Mouse (Mus musculus): ENCODE results near the gene Tlk1. TPM values are rescaled to one million over a fixed set of nuclear protein-coding genes. Genes with fewer than 3 reads are reported as not detected.

The Tlk1 gene
- polyA plus RNA-seq (2014; fragmentation: Nextera tagmentation; extraction: Ambion mirVana), result 37.2 and 41.0 TPM in 2 replicates

DNA sequence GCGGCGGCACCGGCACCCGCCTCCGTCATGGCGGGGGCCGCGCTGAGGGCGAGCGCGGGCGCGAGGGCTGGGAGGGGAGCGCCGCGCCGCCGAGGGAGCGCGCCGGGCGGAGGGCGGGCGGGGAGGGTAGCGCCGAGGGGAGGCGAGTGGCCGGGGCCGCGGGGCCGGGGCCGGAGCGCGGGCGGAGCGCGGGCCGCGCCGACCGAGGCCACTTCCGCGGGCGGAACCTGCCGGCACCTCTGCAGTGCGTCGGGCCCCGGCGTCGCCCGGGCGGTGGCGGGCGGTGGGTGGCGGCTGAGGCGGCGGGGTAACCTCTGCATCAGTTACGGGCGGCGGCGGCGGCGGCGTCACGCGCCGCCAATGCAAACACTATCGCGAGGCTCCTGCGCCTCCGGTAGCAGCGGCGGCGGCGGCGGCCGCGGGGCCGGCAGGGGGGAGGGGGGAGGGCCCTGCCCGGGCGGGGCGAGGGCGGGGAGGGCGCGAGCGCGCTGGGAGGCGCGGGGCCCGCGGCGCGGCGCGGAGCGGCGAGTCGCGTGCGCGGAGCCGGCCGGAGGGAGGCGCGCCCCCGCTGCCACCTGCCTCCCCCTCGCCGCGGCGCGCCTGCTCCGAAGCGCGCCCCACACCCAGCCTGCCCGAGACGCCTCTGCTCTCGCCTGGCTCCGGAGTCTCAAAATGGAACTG, at the start of gene Tlk1:
Tlk1 (minus strand) TSS at position 358 of the 681 bp plus-strand sequence.
- H3K27ac ChIP-seq (replicated peaks in 1 of 2; ENCODE audit: control insufficient read depth in 1 of 2, insufficient read depth in 1 of 2, low read depth in 2 of 2, low read length in 2 of 2), result peak within 1 kb of the TSS; percentile 97 to 100
- H3K36me3 ChIP-seq (ENCODE audit: control insufficient read depth, insufficient read depth, low read length), result no peaks in the 10 kb centered on the region
- no peaks in the 10 kb centered on the region for H3K9me3 ChIP-seq (ENCODE audit: control insufficient read depth, low read length)
- H3K9ac ChIP-seq (ENCODE audit: low read length), result peak within 1 kb of the TSS; percentile 98
- ATAC-seq (ENCODE audit: insufficient number of reproducible peaks, insufficient read depth, low FRiP score, low read depth), result peak; percentile 86
- H3K27me3 ChIP-seq (ENCODE audit: control insufficient read depth, insufficient read depth, low read length), result no peaks in the 10 kb centered on the region
- peaks cover 2 to 28% of the 10 kb centered on the region in 2 experiments; a peak in 3 of 4 replicates for H3K4me1 ChIP-seq (ENCODE audit: control insufficient read depth in 2 of 2, insufficient read depth in 2 of 2, low read length in 2 of 2)
- peak within 1 kb of the TSS; percentile 77 for H3K4me2 ChIP-seq (ENCODE audit: low read length)
- WGBS, result 1% methylated on average over 56 of the region's 118 CpGs
- H3K4me3 ChIP-seq (ENCODE audit: control insufficient read depth in 1 of 2, insufficient read depth in 1 of 2, low read depth in 1 of 2, low read length in 2 of 2), result peak within 1 kb of the TSS; percentile 69 to 93

DNA sequence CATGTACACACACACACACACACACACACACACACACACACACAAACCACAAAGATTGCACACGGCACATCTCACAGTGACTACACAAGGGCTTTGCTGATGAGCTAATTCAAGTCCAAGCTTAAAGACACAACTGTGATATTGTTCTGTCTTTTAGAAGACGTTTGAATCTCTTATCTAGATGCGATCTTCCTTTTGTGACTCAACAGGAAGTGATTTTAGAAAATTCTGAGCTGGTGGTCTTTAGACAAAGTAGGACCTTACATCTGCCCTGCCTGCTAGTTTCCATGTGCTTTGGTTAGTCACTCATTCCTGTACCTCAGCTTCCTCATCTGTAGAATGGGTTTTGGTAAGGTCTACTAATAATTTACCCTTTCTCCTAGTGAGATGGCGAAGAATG, 49.6 kb upstream of the Tlk1 start:
- no peak for ATAC-seq (ENCODE audit: insufficient number of reproducible peaks, insufficient read depth, low FRiP score, low read depth)
- WGBS, result 76% methylated on average over 4 of the region's 4 CpGs
- no peaks in the 10 kb centered on the region for H3K27me3 ChIP-seq (ENCODE audit: control insufficient read depth, insufficient read depth, low read length)

DNA sequence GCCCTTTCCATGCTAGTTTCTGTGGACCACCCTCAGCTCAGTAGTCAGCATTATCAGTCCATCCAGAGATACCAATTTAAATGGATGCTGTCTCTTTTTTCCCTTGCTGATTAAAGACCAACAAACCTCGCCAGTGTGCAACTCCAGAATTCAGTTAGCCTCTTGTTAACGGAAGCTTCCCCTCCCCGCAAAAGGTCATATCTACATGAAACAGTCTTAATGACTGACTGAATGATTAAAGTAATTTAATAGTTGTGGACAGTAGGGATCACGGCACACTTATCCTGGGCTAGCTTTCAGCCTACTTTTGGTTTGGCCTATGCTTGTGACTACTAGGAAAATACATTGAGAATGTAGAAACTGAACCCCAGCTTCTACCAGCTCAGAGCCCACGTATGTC, 47.6 kb upstream of the Tlk1 start:
- Histone ChIP-seq H3K9me3 (ENCODE audit: control insufficient read depth, low read length) (no peaks in the 10 kb centered on the region), H3K9ac (ENCODE audit: low read length) (no peak overlapping the region), H3K27ac (replicated peaks in 1 of 2; ENCODE audit: control insufficient read depth in 1 of 2, insufficient read depth in 1 of 2, low read depth in 2 of 2, low read length in 2 of 2) (no peak overlapping the region), H3K27me3 (ENCODE audit: control insufficient read depth, insufficient read depth, low read length) (no peaks in the 10 kb centered on the region), H3K4me1 (ENCODE audit: control insufficient read depth in 2 of 2, insufficient read depth in 2 of 2, low read length in 2 of 2) (peaks cover 0 to 4% of the 10 kb centered on the region in 2 experiments; a peak in 2 of 4 replicates), H3K36me3 (ENCODE audit: control insufficient read depth, insufficient read depth, low read length) (no peaks in the 10 kb centered on the region), H3K4me3 (ENCODE audit: control insufficient read depth in 1 of 2, insufficient read depth in 1 of 2, low read depth in 1 of 2, low read length in 2 of 2) (no peak overlapping the region), H3K4me2 (ENCODE audit: low read length) (no peak overlapping the region)
- ATAC-seq (ENCODE audit: insufficient number of reproducible peaks, insufficient read depth, low FRiP score, low read depth), result no peak
- 79% methylated on average over 5 of the region's 5 CpGs for WGBS

More for the DNA sequence above, 49.6 kb upstream of the Tlk1 start:
- Histone ChIP-seq H3K36me3 (ENCODE audit: control insufficient read depth, insufficient read depth, low read length) (no peaks in the 10 kb centered on the region), H3K4me2 (ENCODE audit: low read length) (no peak overlapping the region), H3K27ac (replicated peaks in 1 of 2; ENCODE audit: control insufficient read depth in 1 of 2, insufficient read depth in 1 of 2, low read depth in 2 of 2, low read length in 2 of 2) (no peak overlapping the region), H3K9ac (ENCODE audit: low read length) (no peak overlapping the region), H3K4me3 (ENCODE audit: control insufficient read depth in 1 of 2, insufficient read depth in 1 of 2, low read depth in 1 of 2, low read length in 2 of 2) (no peak overlapping the region), H3K4me1 (ENCODE audit: control insufficient read depth in 2 of 2, insufficient read depth in 2 of 2, low read length in 2 of 2) (peaks cover 0 to 4% of the 10 kb centered on the region in 2 experiments; a peak in 2 of 4 replicates), H3K9me3 (ENCODE audit: control insufficient read depth, low read length) (0 out of 2 replicates have a peak, but pooled peaks cover 3% of the 10 kb centered on the region)

DNA sequence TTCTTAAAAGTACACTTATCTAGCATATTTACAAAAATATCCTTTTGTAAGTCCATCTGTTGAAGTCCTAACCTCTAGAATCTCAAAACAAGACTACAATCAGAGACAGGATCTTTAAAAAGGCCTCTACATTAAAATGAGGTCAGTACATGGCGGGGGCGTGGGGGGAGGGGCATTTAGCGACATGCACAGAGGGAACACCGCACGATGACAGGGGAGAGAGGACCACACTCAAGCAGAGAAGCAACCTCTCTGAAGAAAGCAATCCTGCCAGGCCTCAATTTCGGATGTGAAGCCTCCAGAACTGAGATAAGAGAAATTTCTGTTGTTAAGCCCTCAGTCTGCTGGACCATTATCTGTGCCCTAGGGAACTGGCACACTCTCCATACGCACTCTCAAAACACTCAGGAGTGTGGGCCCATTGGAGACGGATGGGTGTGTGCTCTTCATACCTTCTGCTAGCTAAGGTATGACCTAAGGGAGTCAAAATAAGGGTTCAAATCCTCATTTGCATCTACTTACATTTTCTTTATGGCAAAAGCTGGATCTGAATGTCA, 46.0 kb upstream of the Tlk1 start:
- Histone ChIP-seq H3K4me2 (ENCODE audit: low read length) (no peak overlapping the region), H3K4me1 (ENCODE audit: control insufficient read depth in 2 of 2, insufficient read depth in 2 of 2, low read length in 2 of 2) (peaks cover 0 to 4% of the 10 kb centered on the region in 2 experiments; a peak in 2 of 4 replicates), H3K36me3 (ENCODE audit: control insufficient read depth, insufficient read depth, low read length) (no peaks in the 10 kb centered on the region), H3K27ac (replicated peaks in 1 of 2; ENCODE audit: control insufficient read depth in 1 of 2, insufficient read depth in 1 of 2, low read depth in 2 of 2, low read length in 2 of 2) (no peak overlapping the region), H3K27me3 (ENCODE audit: control insufficient read depth, insufficient read depth, low read length) (no peaks in the 10 kb centered on the region), H3K9me3 (ENCODE audit: control insufficient read depth, low read length) (no peaks in the 10 kb centered on the region), H3K4me3 (ENCODE audit: control insufficient read depth in 1 of 2, insufficient read depth in 1 of 2, low read depth in 1 of 2, low read length in 2 of 2) (no peak overlapping the region), H3K9ac (ENCODE audit: low read length) (no peak overlapping the region)
- WGBS, result 21% methylated on average over 8 of the region's 8 CpGs
- ATAC-seq (ENCODE audit: insufficient number of reproducible peaks, insufficient read depth, low FRiP score, low read depth), result no peak

DNA sequence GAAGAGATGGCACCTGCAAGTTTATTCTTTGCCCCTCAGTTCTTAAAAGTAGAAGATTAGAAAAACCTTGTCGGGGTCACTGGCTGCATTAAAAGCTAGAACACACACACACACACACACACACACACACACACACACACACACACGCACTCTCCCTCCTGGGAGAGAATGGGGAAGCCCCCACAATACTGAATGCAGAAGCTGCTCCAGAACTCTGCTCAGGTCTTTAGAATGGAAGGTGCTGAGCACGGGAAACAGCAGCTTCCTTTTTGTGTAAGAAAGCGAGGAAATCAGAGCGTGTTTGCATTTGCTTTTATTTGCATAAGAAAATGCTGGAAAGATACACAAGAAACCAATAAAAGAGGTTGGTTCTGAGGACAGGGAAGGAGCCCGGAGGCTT, 45.3 kb upstream of the Tlk1 start:
- Histone ChIP-seq H3K36me3 (ENCODE audit: control insufficient read depth, insufficient read depth, low read length) (no peaks in the 10 kb centered on the region), H3K27me3 (ENCODE audit: control insufficient read depth, insufficient read depth, low read length) (no peaks in the 10 kb centered on the region), H3K27ac (replicated peaks in 1 of 2; ENCODE audit: control insufficient read depth in 1 of 2, insufficient read depth in 1 of 2, low read depth in 2 of 2, low read length in 2 of 2) (no peak overlapping the region), H3K4me3 (ENCODE audit: control insufficient read depth in 1 of 2, insufficient read depth in 1 of 2, low read depth in 1 of 2, low read length in 2 of 2) (no peak overlapping the region), H3K4me1 (ENCODE audit: control insufficient read depth in 2 of 2, insufficient read depth in 2 of 2, low read length in 2 of 2) (peaks cover 0 to 4% of the 10 kb centered on the region in 2 experiments; a peak in 2 of 4 replicates), H3K4me2 (ENCODE audit: low read length) (no peak overlapping the region), H3K9ac (ENCODE audit: low read length) (no peak overlapping the region), H3K9me3 (ENCODE audit: control insufficient read depth, low read length) (no peaks in the 10 kb centered on the region)
- WGBS, result 63% methylated on average over 6 of the region's 6 CpGs
- ATAC-seq (ENCODE audit: insufficient number of reproducible peaks, insufficient read depth, low FRiP score, low read depth), result no peak

DNA sequence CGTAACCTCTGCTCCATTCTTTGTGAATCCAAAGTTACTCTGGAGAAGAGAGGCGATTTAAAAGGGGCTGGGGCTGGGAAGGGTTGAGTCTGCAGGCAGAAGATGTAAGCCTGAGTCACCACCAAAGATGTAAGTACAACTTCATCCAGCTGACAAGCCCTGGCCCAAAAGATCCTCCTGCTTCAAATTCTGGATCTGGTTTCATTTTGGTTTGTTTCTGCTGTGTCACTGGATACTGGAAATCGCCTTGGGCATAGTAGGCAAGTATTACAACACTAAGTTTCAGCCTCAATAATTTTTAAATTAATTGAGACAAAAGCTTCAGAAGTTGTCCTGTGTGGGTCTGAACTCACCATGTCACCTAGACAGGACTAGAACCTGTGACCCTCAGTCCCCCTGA, 43.6 kb upstream of the Tlk1 start:
- no peak overlapping the region for H3K27ac ChIP-seq (replicated peaks in 1 of 2; ENCODE audit: control insufficient read depth in 1 of 2, insufficient read depth in 1 of 2, low read depth in 2 of 2, low read length in 2 of 2)
- no peaks in the 10 kb centered on the region for H3K9me3 ChIP-seq (ENCODE audit: control insufficient read depth, low read length)
- H3K4me2 ChIP-seq (ENCODE audit: low read length), result no peak overlapping the region
- ATAC-seq (ENCODE audit: insufficient number of reproducible peaks, insufficient read depth, low FRiP score, low read depth), result no peak
- H3K27me3 ChIP-seq (ENCODE audit: control insufficient read depth, insufficient read depth, low read length), result no peaks in the 10 kb centered on the region
- no peak overlapping the region for H3K9ac ChIP-seq (ENCODE audit: low read length)
- no peaks in the 10 kb centered on the region for H3K36me3 ChIP-seq (ENCODE audit: control insufficient read depth, insufficient read depth, low read length)
- H3K4me1 ChIP-seq (ENCODE audit: control insufficient read depth in 2 of 2, insufficient read depth in 2 of 2, low read length in 2 of 2), result peaks cover 0 to 4% of the 10 kb centered on the region in 2 experiments; a peak in 2 of 4 replicates
- 85% methylated on average over 3 of the region's 3 CpGs for WGBS
- no peak overlapping the region for H3K4me3 ChIP-seq (ENCODE audit: control insufficient read depth in 1 of 2, insufficient read depth in 1 of 2, low read depth in 1 of 2, low read length in 2 of 2)

DNA sequence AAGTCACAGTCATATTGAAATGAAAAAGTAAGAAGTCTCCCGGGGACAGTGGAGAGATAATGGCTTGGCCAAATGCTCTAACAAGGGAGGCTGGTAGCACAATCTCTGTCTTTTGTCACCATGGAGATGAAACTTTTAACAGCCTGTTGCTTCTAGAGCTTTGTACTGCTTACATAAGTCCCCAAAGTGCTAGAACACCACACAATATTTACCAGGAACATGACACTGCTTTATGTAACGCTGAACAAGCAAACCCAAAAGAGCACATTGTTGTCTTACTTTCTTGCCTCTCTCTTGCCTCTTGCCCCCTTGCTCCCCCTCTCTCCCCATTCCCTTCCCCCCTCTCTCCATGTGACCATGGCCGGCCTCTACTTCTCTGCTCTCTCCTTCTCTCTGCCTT, 41.7 kb upstream of the Tlk1 start:
- no peak for ATAC-seq (ENCODE audit: insufficient number of reproducible peaks, insufficient read depth, low FRiP score, low read depth)
- Histone ChIP-seq H3K9ac (ENCODE audit: low read length) (no peak overlapping the region), H3K9me3 (ENCODE audit: control insufficient read depth, low read length) (no peaks in the 10 kb centered on the region), H3K36me3 (ENCODE audit: control insufficient read depth, insufficient read depth, low read length) (no peaks in the 10 kb centered on the region), H3K4me1 (ENCODE audit: control insufficient read depth in 2 of 2, insufficient read depth in 2 of 2, low read length in 2 of 2) (peaks cover 0 to 4% of the 10 kb centered on the region in 2 experiments; a peak in 2 of 4 replicates), H3K27ac (replicated peaks in 1 of 2; ENCODE audit: control insufficient read depth in 1 of 2, insufficient read depth in 1 of 2, low read depth in 2 of 2, low read length in 2 of 2) (no peak overlapping the region), H3K4me2 (ENCODE audit: low read length) (no peak overlapping the region), H3K27me3 (ENCODE audit: control insufficient read depth, insufficient read depth, low read length) (no peaks in the 10 kb centered on the region), H3K4me3 (ENCODE audit: control insufficient read depth in 1 of 2, insufficient read depth in 1 of 2, low read depth in 1 of 2, low read length in 2 of 2) (no peak overlapping the region)
- 75% methylated on average over 3 of the region's 3 CpGs for WGBS
